In the genomic region with DNA sequence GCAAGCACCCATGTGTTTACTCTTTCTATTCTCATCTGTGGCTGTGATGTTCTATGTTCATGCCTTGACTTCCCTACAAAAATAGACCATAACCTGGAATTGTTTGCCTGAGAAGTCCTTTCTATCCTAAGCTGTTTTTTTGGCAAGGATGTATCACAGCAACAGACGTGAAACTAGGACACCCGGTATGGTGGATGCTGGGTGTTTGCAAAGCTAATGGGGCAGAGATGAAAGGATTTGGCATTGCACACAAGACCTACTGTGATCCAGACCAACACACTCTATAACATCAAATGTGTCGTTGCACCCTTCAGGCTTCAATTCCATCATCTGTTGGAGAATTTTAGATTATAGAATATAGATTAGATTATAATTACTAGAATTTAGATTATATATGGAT, we compare ENCODE assay signal across 27 mouse cellular contexts.
A peak's percentile ranks its signal among the peaks of the same experiment; 100 is the strongest.
DNase-seq lines count a peak whose midpoint lies in the region; ATAC-seq and TF ChIP-seq lines count a peak whose summit lies in the region.
"Had no signal": no experiment of that assay in that cellular context is flagged by ENCODE, and none has a peak within 500 bp of the region (broad histone marks: within the 10 kb centered on the region; RNA-seq: fewer than 3 reads in every experiment).

No protein-coding gene starts in this region.

- no peak overlapping the region for H3K4me3 ChIP-seq in midbrain, postnatal 0 days (ENCODE audit: low read depth, low read length)
- no peak overlapping the region for H3K4me3 ChIP-seq in midbrain, embryonic 10.5 days
- H3K4me3 ChIP-seq: embryonic facial prominence, embryonic 13.5 days; heart, embryonic 13.5 days; hindbrain, embryonic 10.5 days; hindbrain, embryonic 15.5 days; intestine, embryonic 15.5 days; layer of hippocampus, adult 2 months; midbrain, embryonic 15.5 days had no signal

- no peaks in the 10 kb centered on the region for H3K4me1 ChIP-seq in midbrain, postnatal 0 days (ENCODE audit: insufficient read depth, low read length)
- no peaks in the 10 kb centered on the region for H3K4me1 ChIP-seq in midbrain, embryonic 10.5 days
- H3K4me1 ChIP-seq: embryonic facial prominence, embryonic 13.5 days; heart, embryonic 13.5 days; hindbrain, embryonic 10.5 days; hindbrain, embryonic 15.5 days; intestine, embryonic 15.5 days; midbrain, embryonic 15.5 days had no signal

- no peak for ATAC-seq in midbrain, postnatal 0 days (ENCODE audit: low FRiP score)
- ATAC-seq: forebrain, embryonic 16.5 days; intestine, embryonic 15.5 days; midbrain, embryonic 15.5 days had no signal

- 72% methylated on average over 3 of the region's 3 CpGs for WGBS in midbrain, postnatal 0 days
- WGBS in midbrain, embryonic 10.5 days, result 93% methylated on average over 3 of the region's 3 CpGs

- H3K9me3 ChIP-seq in midbrain, postnatal 0 days (ENCODE audit: low read length), result no peaks in the 10 kb centered on the region
- no peaks in the 10 kb centered on the region for H3K9me3 ChIP-seq in midbrain, embryonic 10.5 days (replicated peaks)
- H3K9me3 ChIP-seq: embryonic facial prominence, embryonic 13.5 days; heart, embryonic 13.5 days; hindbrain, embryonic 10.5 days; hindbrain, embryonic 15.5 days; intestine, embryonic 15.5 days; midbrain, embryonic 15.5 days had no signal

- TF ChIP-seq CTCF in midbrain, postnatal 0 days (IDR thresholded peaks at IDR 0.05), result no peak

- H3K27me3 ChIP-seq in midbrain, postnatal 0 days (ENCODE audit: insufficient read depth, low read length), result no peaks in the 10 kb centered on the region
- no peaks in the 10 kb centered on the region for H3K27me3 ChIP-seq in midbrain, embryonic 10.5 days (ENCODE audit: low read depth, poor library complexity, severe bottlenecking)
- H3K27me3 ChIP-seq: CH12.LX; embryonic facial prominence, embryonic 13.5 days; heart, embryonic 13.5 days; hindbrain, embryonic 15.5 days; intestine, embryonic 15.5 days; midbrain, embryonic 15.5 days had no signal

- H3K27ac ChIP-seq in midbrain, postnatal 0 days (ENCODE audit: low read depth, low read length), result no peak overlapping the region
- H3K27ac ChIP-seq in midbrain, embryonic 10.5 days (replicated peaks), result no peak overlapping the region
- H3K27ac ChIP-seq: embryonic facial prominence, embryonic 13.5 days; heart, embryonic 13.5 days; hindbrain, embryonic 10.5 days; hindbrain, embryonic 15.5 days; intestine, embryonic 15.5 days; layer of hippocampus, adult 2 months; liver, embryonic 14.5 days; midbrain, embryonic 15.5 days had no signal

- no peak overlapping the region for H3K9ac ChIP-seq in midbrain, postnatal 0 days (replicated peaks; ENCODE audit: low read length, poor library complexity, severe bottlenecking)
- H3K9ac ChIP-seq: embryonic facial prominence, embryonic 13.5 days; heart, embryonic 13.5 days; hindbrain, embryonic 15.5 days; intestine, embryonic 15.5 days; liver, embryonic 14.5 days; midbrain, embryonic 15.5 days had no signal

- H3K4me2 ChIP-seq in midbrain, postnatal 0 days (ENCODE audit: low read depth, low read length, poor library complexity, severe bottlenecking), result no peak overlapping the region
- H3K4me2 ChIP-seq: embryonic facial prominence, embryonic 13.5 days; heart, embryonic 13.5 days; hindbrain, embryonic 15.5 days; intestine, embryonic 15.5 days; midbrain, embryonic 15.5 days had no signal

- DNase-seq in cerebellum, adult 11 months, result peak; percentile 13
- DNase-seq in cerebellum, postnatal 4 days (ENCODE audit: low spot score in 2 of 2), result no peak
- DNase-seq in midbrain, postnatal 0 days (ENCODE audit: low spot score), result peak; percentile 45
- no peak for DNase-seq in midbrain, embryonic 10.5 days (ENCODE audit: low spot score)
- DNase-seq in cerebellum, postnatal 10 days, result peak; percentile 66 to 74
- DNase-seq in layer of hippocampus, adult 8-10 months (ENCODE audit: low spot score in 2 of 2), result no peak
- no peak for DNase-seq in urinary bladder, postnatal 25 days (ENCODE audit: low spot score)
- DNase-seq in right cerebral cortex, postnatal 14 days, result no peak
- DNase-seq: adrenal gland, adult 8-10 months; gastrocnemius, postnatal 10 days; heart, postnatal 10 days; kidney, adult 2 months; kidney, postnatal 36 days; layer of hippocampus, postnatal 36 days; liver; lung, adult 2 months; lung, postnatal 10 days had no signal

- no peaks in the 10 kb centered on the region for H3K36me3 ChIP-seq in midbrain, postnatal 0 days (ENCODE audit: insufficient read depth, low read length)
- H3K36me3 ChIP-seq in midbrain, embryonic 10.5 days, result no peaks in the 10 kb centered on the region
- H3K36me3 ChIP-seq: embryonic facial prominence, embryonic 13.5 days; heart, embryonic 13.5 days; hindbrain, embryonic 10.5 days; hindbrain, embryonic 15.5 days; intestine, embryonic 15.5 days; midbrain, embryonic 15.5 days had no signal

Comparison
In these comparisons a context has a peak if more than half of its experiments do, and no peak if none do; other contexts are left out.
1. DNase-seq: peak in cerebellum, adult 11 months (single experiment), midbrain, postnatal 0 days (single experiment) and cerebellum, postnatal 10 days (2 of 2); none in cerebellum, postnatal 4 days (0 of 2), midbrain, embryonic 10.5 days (single experiment), layer of hippocampus, adult 8-10 months (0 of 2), urinary bladder, postnatal 25 days (single experiment) and right cerebral cortex, postnatal 14 days (single experiment).